Mouse (Mus musculus) liver, adult 2 months (tissue): ENCODE results near the gene Xbp1.

Experiments used
- CTCF ChIP-seq: fragments of 200-500 bp; IDR thresholded peaks from 2 replicates; pipeline ENCODE4 v1.5.1; 2011; ENCODE audit warnings: low read depth, low read length, control low read depth
- POLR2A ChIP-seq: fragments of 200-500 bp; IDR thresholded peaks from 2 replicates; pipeline ENCODE4 v1.6.1; 2011; ENCODE audit warnings: low read length, control low read depth; ENCODE audit not compliant: insufficient read depth; ENCODE audit errors: extremely low read depth

DNA sequence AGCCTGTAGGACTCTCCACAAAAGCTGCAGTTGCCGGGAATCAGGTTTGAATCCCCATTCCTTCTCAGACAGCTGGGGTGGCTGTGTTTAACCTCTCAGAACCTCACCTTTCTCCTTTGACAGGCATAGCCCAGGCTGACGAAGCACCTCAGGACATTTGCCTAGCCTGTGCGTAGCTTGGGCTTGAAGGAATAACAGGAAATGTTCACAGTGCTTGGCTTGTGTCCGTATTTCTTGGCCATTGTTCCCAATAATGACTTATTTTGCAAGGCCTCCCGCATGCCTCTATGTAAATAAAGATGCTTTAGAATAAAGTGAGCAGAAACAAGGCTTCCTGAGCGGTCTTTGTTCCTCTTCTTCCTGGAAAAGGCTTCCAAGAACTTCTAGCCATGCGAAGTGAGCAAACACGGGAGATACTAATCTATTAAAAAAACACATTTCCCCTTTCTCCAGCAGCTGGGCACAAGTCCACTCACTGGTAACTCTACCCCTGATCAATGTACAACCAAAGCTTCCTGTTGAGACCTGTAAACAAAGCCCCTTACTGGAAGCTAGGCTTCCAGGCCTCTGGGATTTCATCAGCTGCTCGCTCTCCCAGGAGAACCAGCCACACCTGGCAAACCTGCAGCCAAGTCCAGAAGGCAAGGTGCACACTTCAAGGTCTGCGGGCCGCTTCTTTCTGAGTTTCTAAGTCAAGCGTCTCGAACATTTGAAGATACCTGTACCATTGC lies 21.4 kb upstream of the Xbp1 start:
- no peak for TF ChIP-seq CTCF
- no peak for TF ChIP-seq POLR2A
